ENCODE assay signal across 8 mouse cellular contexts in the genomic region with DNA sequence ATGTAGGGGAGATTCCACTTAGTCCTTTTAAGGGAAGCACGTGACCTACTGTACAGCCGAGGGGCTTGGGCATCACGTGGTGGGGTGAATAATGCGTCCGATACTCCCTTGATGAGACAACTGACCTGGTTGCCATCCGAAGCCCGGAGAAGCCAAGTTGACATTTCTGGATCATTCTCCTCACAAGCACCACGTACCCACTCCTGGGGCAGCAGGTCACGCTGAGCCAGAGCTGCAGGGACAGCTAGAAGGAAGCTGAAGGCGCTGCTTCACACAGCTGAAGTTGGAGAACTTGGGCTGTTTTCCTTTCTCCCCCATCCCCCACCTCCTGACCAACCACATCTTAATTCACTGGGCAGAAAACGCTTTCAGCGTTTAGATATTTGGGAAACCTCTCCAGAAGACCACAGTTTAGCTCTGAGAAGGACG.
A peak's percentile ranks its signal among the peaks of the same experiment; 100 is the strongest.
DNase-seq lines count a peak whose midpoint lies in the region; ATAC-seq and TF ChIP-seq lines count a peak whose summit lies in the region.

No protein-coding gene starts in this region.

- H3K4me3 ChIP-seq in lung, adult 2 months (replicated peaks; ENCODE audit: extremely low read depth, low read depth, low read length) = peak overlapping the region; percentile 47
- H3K4me3 ChIP-seq in hindbrain, postnatal 0 days (ENCODE audit: low read length) = peak overlapping the region; percentile 17
- peak overlapping the region; percentile 62 for H3K4me3 ChIP-seq in megakaryocyte, embryonic 14.5 days (replicated peaks)

- peak; percentile 18 for DNase-seq in lung, adult 2 months
- DNase-seq in lung, postnatal 25 days (ENCODE audit: low spot score) = no peak
- peak; percentile 70 for DNase-seq in forelimb bud, embryonic 11.5 days (ENCODE audit: low read depth, low spot score)
- peak; percentile 33 for DNase-seq in hindbrain, postnatal 0 days (ENCODE audit: low spot score)
- no peak for DNase-seq in thymus, postnatal 4 days
- DNase-seq in cerebellum, adult 9-11 months = no peak
- no peak for DNase-seq in cerebellum, adult 9-10 months

- no peak for TF ChIP-seq POLR2A in lung, adult 2 months (IDR thresholded peaks at IDR 0.05; ENCODE audit: borderline replicate concordance, extremely low read depth, low read depth, low read length)

- TF ChIP-seq CTCF in lung, adult 2 months (IDR thresholded peaks at IDR 0.05; ENCODE audit: insufficient read depth, low read length) = no peak
- no peak for TF ChIP-seq CTCF in hindbrain, postnatal 0 days (IDR thresholded peaks at IDR 0.05; ENCODE audit: low read depth)

- peaks cover 9% of the 10 kb centered on the region for H3K4me1 ChIP-seq in lung, adult 2 months (ENCODE audit: control insufficient read depth, insufficient read depth, low read length)
- no peaks in the 10 kb centered on the region; the same call in 1 of the 2 replicates for H3K4me1 ChIP-seq in hindbrain, postnatal 0 days (ENCODE audit: insufficient read depth, low read length)
- H3K4me1 ChIP-seq in megakaryocyte, embryonic 14.5 days = peaks cover 9% of the 10 kb centered on the region; the same call in 1 of the 2 replicates

- H3K36me3 ChIP-seq in hindbrain, postnatal 0 days (ENCODE audit: insufficient read depth, low read length) = no peaks in the 10 kb centered on the region
- no peaks in the 10 kb centered on the region for H3K36me3 ChIP-seq in megakaryocyte, embryonic 14.5 days (replicated peaks; ENCODE audit: low read length)

- no peaks in the 10 kb centered on the region for H3K27me3 ChIP-seq in hindbrain, postnatal 0 days (ENCODE audit: insufficient read depth, low read length)
- peaks cover 22% of the 10 kb centered on the region for H3K27me3 ChIP-seq in megakaryocyte, embryonic 14.5 days (replicated peaks)

- H3K9ac ChIP-seq in hindbrain, postnatal 0 days (replicated peaks; ENCODE audit: low read length) = no peak overlapping the region; the same call in 1 of the 2 replicates

- H3K9me3 ChIP-seq in hindbrain, postnatal 0 days (ENCODE audit: low read length) = no peaks in the 10 kb centered on the region
- no peaks in the 10 kb centered on the region for H3K9me3 ChIP-seq in megakaryocyte, embryonic 14.5 days

- H3K4me2 ChIP-seq in hindbrain, postnatal 0 days (ENCODE audit: low read depth, low read length) = peak overlapping the region; percentile 53

- peak; percentile 50; the same call in 1 of the 2 replicates for ATAC-seq in hindbrain, postnatal 0 days

- 9% methylated on average over 13 of the region's 13 CpGs for WGBS in lung, adult 2 months
- 23% methylated on average over 13 of the region's 13 CpGs for WGBS in hindbrain, postnatal 0 days

- peak overlapping the region; percentile 58; the same call in 1 of the 2 replicates for H3K27ac ChIP-seq in hindbrain, postnatal 0 days

Comparison
In these comparisons a context has a peak if more than half of its experiments do, and no peak if none do; other contexts are left out.
1. DNase-seq: peak in lung, adult 2 months (single experiment), forelimb bud, embryonic 11.5 days (single experiment) and hindbrain, postnatal 0 days (single experiment); none in lung, postnatal 25 days (single experiment), thymus, postnatal 4 days (single experiment), cerebellum, adult 9-11 months (single experiment) and cerebellum, adult 9-10 months (single experiment).
2. Peak in every context shown above with its lines, with median percentiles within 50 percentile points of each other: H3K4me3 ChIP-seq.